Mouse (Mus musculus): ENCODE results near the gene Rbm17.

DNA sequence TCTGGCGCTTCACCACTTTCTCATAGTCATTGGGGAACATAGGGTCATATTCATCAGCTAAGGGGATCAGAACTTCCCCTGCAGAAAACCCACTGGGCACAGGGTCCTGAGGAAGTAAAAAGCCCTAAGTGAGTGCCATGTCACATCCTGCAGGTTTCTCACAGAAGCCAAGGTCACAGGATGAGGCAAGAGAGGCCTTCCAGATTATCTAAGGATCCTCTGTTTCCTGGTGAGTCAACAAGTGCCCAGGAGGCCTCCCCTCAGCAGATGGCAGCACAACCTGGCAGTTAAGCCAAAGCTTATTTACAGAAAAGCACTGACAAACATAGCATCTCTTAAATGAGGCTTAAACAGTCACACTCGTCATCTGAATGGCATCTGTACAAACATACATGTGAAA, 7.3 kb downstream of the Rbm17 start:
- no peak; the same call in 2 of the 3 replicates for TF ChIP-seq GATA1 (IDR thresholded peaks at IDR 0.05; ENCODE audit: borderline replicate concordance, low read length)
- TF ChIP-seq FLI1 (IDR thresholded peaks at IDR 0.05; ENCODE audit: low read length) = no peak

Measured in megakaryocyte, embryonic 14.5 days (primary cell).